Mouse (Mus musculus) brain, embryonic 14.5 days (tissue): ENCODE results near the gene Urm1. TPM values are rescaled to one million over a fixed set of nuclear protein-coding genes. Genes with fewer than 3 reads are reported as not detected.
A peak's percentile ranks its signal among the peaks of the same experiment; 100 is the strongest.

ENCODE experiments used
- DNase-seq: peaks from one replicate; pipeline ENCODE4 v3.0.0-alpha.2; 2011; ENCODE audit warnings: low read depth
- CTCF ChIP-seq: fragments of 200-500 bp; IDR thresholded peaks from 2 replicates; pipeline ENCODE4 v1.5.1; 2012; ENCODE audit warnings: inconsistent platforms, mild to moderate bottlenecking, moderate library complexity, borderline replicate concordance; ENCODE audit not compliant: insufficient read depth, insufficient read length; ENCODE audit errors: extremely low read depth
- POLR2A ChIP-seq: fragments of 200-500 bp; IDR thresholded peaks from 2 replicates; pipeline ENCODE4 v1.6.1; 2012; ENCODE audit warnings: mild to moderate bottlenecking, inconsistent platforms, borderline replicate concordance; ENCODE audit not compliant: poor library complexity, insufficient read depth, insufficient read length, severe bottlenecking; ENCODE audit errors: extremely low read depth
- polyA plus RNA-seq: library from polyadenylated mRNA; depleted of rRNA; stranded (reverse); fragments of >200 nt; gene quantifications from 2 replicates; pipeline ENCODE4 v1.2.3, GENCODE M21; 2012

Gene Urm1
- polyA plus RNA-seq, 1 experiment, result 51.5 TPM

- no peak for DNase-seq
- TF ChIP-seq POLR2A, result no peak
- no peak for TF ChIP-seq CTCF
These were observed 4.0 kb upstream of the Urm1 start for GRCm38 (mm10) chr2:29815678-29816371.

- TF ChIP-seq CTCF, result peak; percentile 89
- TF ChIP-seq POLR2A, result no peak
- peak; percentile 93 for DNase-seq
These were observed 2.2 kb upstream of the Urm1 start for GRCm38 (mm10) chr2:29817426-29818232.

GRCm38 (mm10) chr2:29819363-29819762 lies 512 bp upstream of the Urm1 start:
- TF ChIP-seq POLR2A (no peak), CTCF (no peak)
- DNase-seq, result no peak

DNA sequence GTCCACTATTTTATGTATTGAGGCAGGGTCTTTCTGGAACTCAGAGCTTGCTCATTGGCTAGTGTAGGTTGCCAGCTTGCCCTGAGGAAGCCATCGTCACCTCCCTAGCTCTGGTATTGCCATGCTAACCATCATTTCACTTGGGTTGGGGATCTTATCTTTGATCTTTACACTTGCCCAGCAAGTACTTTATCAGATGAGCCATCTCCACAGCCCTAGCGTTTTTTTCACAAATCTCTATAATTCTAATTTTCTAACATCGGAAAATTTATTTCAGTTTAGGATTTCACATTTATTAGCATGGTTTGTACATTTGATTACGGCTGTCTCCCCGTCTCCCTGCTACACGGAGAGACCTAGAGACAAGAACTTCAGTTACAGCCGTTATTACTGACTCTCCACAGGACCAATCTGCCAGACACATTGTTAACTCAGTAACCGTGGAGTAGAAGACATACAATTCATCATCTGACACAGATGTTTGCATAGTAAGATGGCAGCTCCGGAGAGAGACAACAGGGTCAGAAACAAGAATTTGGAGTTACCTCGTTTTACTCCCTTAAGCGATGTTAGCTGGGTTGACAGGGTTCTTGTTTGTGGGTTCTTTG lies 6.5 kb downstream of the Urm1 start:
- DNase-seq, result no peak

GRCm38 (mm10) chr2:29826926-29827708 lies 7.2 kb downstream of the Urm1 start:
- TF ChIP-seq POLR2A, result peak; percentile 34; the same call in 1 of the 2 replicates
- no peak for TF ChIP-seq CTCF
- DNase-seq, result peak; percentile 99

More for the DNA sequence above, 6.5 kb downstream of the Urm1 start:
- no peak for TF ChIP-seq POLR2A
- TF ChIP-seq CTCF, result no peak

DNA sequence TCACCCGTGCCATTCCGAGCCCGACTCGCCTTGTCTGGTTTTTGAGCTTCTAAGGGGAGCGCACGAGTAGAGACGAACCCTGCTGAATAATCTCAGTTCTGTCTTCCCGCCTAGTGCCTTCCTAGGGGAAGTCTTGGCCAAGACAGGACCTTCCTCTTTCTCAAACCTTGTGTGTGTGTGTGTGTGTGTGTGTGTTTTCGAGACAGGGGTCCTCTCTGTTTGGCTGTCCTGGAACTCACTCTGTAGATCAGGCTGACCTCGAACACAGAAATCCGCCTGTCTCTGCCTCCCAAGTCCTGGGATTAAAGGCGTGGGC lies 7.8 kb downstream of the Urm1 start:
- TF ChIP-seq POLR2A (no peak), CTCF (no peak)
- DNase-seq, result no peak

DNA sequence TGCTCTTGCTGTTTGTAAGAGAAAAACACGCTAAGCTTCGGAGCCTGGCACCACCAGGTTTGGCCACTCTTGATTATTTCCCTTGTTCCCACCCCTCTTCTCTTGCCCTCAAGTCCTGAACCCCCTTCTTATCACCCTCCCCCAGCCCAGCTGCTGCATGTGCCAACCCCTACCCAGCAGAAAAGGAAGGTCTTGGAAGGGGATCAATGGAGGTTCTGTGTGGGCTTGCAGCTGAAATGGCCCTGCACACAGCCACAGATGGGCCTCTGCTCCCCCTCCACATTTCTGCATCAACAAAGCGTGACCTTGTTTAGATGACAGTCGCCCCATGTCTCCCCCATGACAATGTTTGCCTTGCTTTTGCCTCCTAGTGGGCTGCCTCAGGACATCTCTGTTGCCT lies 11.2 kb downstream of the Urm1 start:
- TF ChIP-seq POLR2A (no peak), CTCF (no peak)
- no peak for DNase-seq

GRCm38 (mm10) chr2:29833796-29834195 lies 13.9 kb downstream of the Urm1 start:
- no peak for DNase-seq
- TF ChIP-seq CTCF (no peak), POLR2A (no peak)

DNA sequence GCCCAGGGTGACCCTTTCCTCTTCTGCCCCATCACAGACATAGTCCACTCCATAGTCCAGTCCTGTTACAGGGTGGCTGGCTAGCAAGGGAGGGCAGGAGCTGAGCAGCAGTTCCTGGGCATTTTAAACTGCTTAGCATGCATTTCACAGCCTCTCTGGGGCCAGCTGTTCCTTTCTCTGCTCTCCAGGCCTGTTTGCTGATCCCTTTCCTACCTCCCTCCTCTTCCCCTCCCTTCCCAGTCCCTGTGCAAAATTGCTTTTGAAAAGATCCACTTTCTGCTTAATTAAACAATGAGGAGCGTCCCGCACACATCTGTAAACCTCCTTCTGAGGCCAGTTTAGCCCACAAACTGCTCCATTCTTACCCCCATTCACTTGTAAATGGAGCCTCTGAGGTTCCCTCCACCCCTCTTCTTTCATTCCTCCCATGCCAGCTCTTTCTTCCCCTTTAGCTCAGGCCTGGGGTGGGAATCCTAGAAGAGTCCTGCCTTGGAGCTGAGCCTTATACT lies 15.6 kb downstream of the Urm1 start:
- TF ChIP-seq CTCF (no peak), POLR2A (no peak)
- DNase-seq, result peak; percentile 75

DNA sequence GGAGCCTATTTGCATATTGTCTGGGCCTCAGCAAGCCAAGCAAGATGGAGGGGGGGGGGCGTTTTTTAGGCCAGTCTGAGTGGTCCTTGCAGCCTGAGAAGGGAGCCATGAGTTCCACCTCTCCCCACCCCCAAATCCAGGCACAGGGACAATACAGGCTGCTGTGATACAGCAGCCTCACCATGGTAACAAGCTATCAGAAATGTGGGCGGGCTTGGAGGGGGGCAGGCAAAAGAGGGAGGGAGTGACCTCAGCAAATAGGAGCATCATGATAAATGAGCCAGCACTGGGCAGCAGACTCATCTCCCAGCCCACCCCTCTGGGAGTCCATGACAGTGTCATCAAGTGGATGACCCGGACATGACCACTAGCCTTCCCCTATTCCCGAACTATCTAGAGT lies 19.6 kb downstream of the Urm1 start:
- TF ChIP-seq CTCF (no peak), POLR2A (no peak)
- DNase-seq, result peak; percentile 78

- TF ChIP-seq CTCF (no peak), POLR2A (no peak)
- no peak for DNase-seq
These were observed 23.6 kb downstream of the Urm1 start for GRCm38 (mm10) chr2:29843231-29844105.
